Mouse (Mus musculus) limb, embryonic 13.5 days (tissue): Measurements from ENCODE around the gene C130026I21Rik. TPM values are rescaled to one million over a fixed set of nuclear protein-coding genes. Genes with fewer than 3 reads are reported as not detected.
"Not testable (repeated sequence)": the region's sequence is repeated elsewhere in the genome, so short reads cannot be mapped to it uniquely, and the experiment has no call there.

Experiments used
- ATAC-seq: fragments of 200-750 bp; cut with Nextera tagmentation; 2 replicates; pipeline ENCODE4 v1.8.0; 2017; ENCODE audit warnings: low read depth, moderate number of reproducible peaks, moderate TSS enrichment; ENCODE audit not compliant: low FRiP score
- H3K27ac ChIP-seq: fragments of 300-500 bp; sonication (generic); 2 replicates; pipeline ENCODE4 v1.5.1; 2015; ENCODE audit warnings: inconsistent platforms, mild to moderate bottlenecking, moderate library complexity
- H3K27me3 ChIP-seq: fragments of 300-500 bp; sonication (generic); 2 replicates; pipeline ENCODE4 v1.6.1; 2015; ENCODE audit warnings: mild to moderate bottlenecking, inconsistent platforms
- H3K36me3 ChIP-seq: fragments of 300-500 bp; sonication (generic); 2 replicates; pipeline ENCODE4 v1.6.1; 2015; ENCODE audit warnings: inconsistent platforms, mild to moderate bottlenecking, moderate library complexity
- H3K4me1 ChIP-seq: fragments of 300-500 bp; sonication (generic); 2 replicates; pipeline ENCODE4 v1.6.1; 2015; ENCODE audit warnings: inconsistent platforms
- H3K4me2 ChIP-seq: fragments of 300-500 bp; sonication (generic); replicated peaks from 2 replicates; pipeline ENCODE4 v1.6.1; 2015; ENCODE audit warnings: inconsistent platforms, mild to moderate bottlenecking, moderate library complexity
- H3K4me3 ChIP-seq: fragments of 300-500 bp; sonication (generic); 2 replicates; pipeline ENCODE4 v1.5.1; 2015; ENCODE audit warnings: moderate library complexity, mild to moderate bottlenecking, inconsistent platforms
- H3K9ac ChIP-seq: fragments of 300-500 bp; sonication (generic); 2 replicates; pipeline ENCODE4 v1.6.1; 2015; ENCODE audit warnings: mild to moderate bottlenecking, inconsistent platforms
- H3K9me3 ChIP-seq: fragments of 300-500 bp; sonication (generic); 2 replicates; pipeline ENCODE4 v1.6.1; 2016; ENCODE audit warnings: inconsistent platforms
- WGBS: fragments of 180-500 bp; shearing (Covaris S2); methylation state at CpG from one replicate; pipeline ENCODE4 v1.1.7; 2015; 5-methylcytosine and 5-hydroxymethylcytosine counted together
- polyA plus RNA-seq: library from polyadenylated mRNA; unstranded; fragments of >200 nt; fragmentation: Nextera tagmentation; extraction: Ambion mirVana; gene quantifications from 2 replicates; pipeline ENCODE4 v1.2.1, GENCODE M21; 2015

The C130026I21Rik gene
- polyA plus RNA-seq, 1 experiment from 2014 or later, result not detected

- H3K4me2 ChIP-seq, H3K4me1 ChIP-seq, ATAC-seq, H3K27ac ChIP-seq, H3K4me3 ChIP-seq, H3K9ac ChIP-seq, H3K36me3 ChIP-seq, H3K27me3 ChIP-seq, H3K9me3 ChIP-seq: not testable (repeated sequence)
- WGBS, result 40% methylated on average over 1 of the region's 3 CpGs
Measured at GRCm38 (mm10) chr1:85092169-85092568, 178.2 kb downstream of the C130026I21Rik start.

- not testable (repeated sequence) for H3K4me2 ChIP-seq, H3K9ac ChIP-seq, H3K27me3 ChIP-seq, H3K36me3 ChIP-seq, H3K4me1 ChIP-seq, H3K27ac ChIP-seq, H3K9me3 ChIP-seq, ATAC-seq, H3K4me3 ChIP-seq
- WGBS, result 50% methylated on average over 1 of the region's 1 CpGs
Measured at GRCm38 (mm10) chr1:85086211-85086610, 184.2 kb downstream of the C130026I21Rik start.

GRCm38 (mm10) chr1:85084803-85085202 lies 185.6 kb downstream of the C130026I21Rik start:
- not testable (repeated sequence) for ATAC-seq, H3K4me2 ChIP-seq, H3K9ac ChIP-seq, H3K27me3 ChIP-seq, H3K36me3 ChIP-seq, H3K27ac ChIP-seq, H3K4me3 ChIP-seq, H3K9me3 ChIP-seq, H3K4me1 ChIP-seq
- WGBS, result 54% methylated on average over 3 of the region's 3 CpGs

GRCm38 (mm10) chr1:85073099-85073498 lies 197.3 kb downstream of the C130026I21Rik start:
- H3K9me3 ChIP-seq, H3K27ac ChIP-seq, H3K4me1 ChIP-seq, H3K4me3 ChIP-seq, H3K27me3 ChIP-seq, ATAC-seq, H3K4me2 ChIP-seq, H3K9ac ChIP-seq, H3K36me3 ChIP-seq: not testable (repeated sequence)
- WGBS, result 63% methylated on average over 3 of the region's 3 CpGs

- not testable (repeated sequence) for H3K27ac ChIP-seq, H3K9ac ChIP-seq, H3K9me3 ChIP-seq, ATAC-seq, H3K4me2 ChIP-seq, H3K4me1 ChIP-seq, H3K36me3 ChIP-seq, H3K27me3 ChIP-seq, H3K4me3 ChIP-seq
- WGBS, result 66% methylated on average over 3 of the region's 3 CpGs
Measured at GRCm38 (mm10) chr1:85071690-85072089, 198.7 kb downstream of the C130026I21Rik start.

GRCm38 (mm10) chr1:85035801-85036200 lies 234.6 kb downstream of the C130026I21Rik start:
- ATAC-seq, result not testable (repeated sequence)
- WGBS, result 78% methylated on average over 6 of the region's 6 CpGs

GRCm38 (mm10) chr1:85034394-85034793 lies 236.0 kb downstream of the C130026I21Rik start:
- not testable (repeated sequence) for H3K27me3 ChIP-seq, H3K9me3 ChIP-seq, H3K27ac ChIP-seq, H3K4me2 ChIP-seq, H3K4me1 ChIP-seq, ATAC-seq, H3K9ac ChIP-seq, H3K36me3 ChIP-seq, H3K4me3 ChIP-seq
- WGBS, result 81% methylated on average over 3 of the region's 4 CpGs

More at GRCm38 (mm10) chr1:85035801-85036200, 234.6 kb downstream of the C130026I21Rik start:
- H3K27ac ChIP-seq, H3K4me3 ChIP-seq, H3K36me3 ChIP-seq, H3K9me3 ChIP-seq, H3K27me3 ChIP-seq, H3K9ac ChIP-seq, H3K4me2 ChIP-seq, H3K4me1 ChIP-seq: not testable (repeated sequence)

- H3K9me3 ChIP-seq, ATAC-seq, H3K4me1 ChIP-seq, H3K36me3 ChIP-seq, H3K4me3 ChIP-seq, H3K27me3 ChIP-seq, H3K27ac ChIP-seq, H3K9ac ChIP-seq, H3K4me2 ChIP-seq: not testable (repeated sequence)
- WGBS, result 96% methylated on average over 5 of the region's 6 CpGs
Measured at GRCm38 (mm10) chr1:85033616-85034015, 236.8 kb downstream of the C130026I21Rik start.

GRCm38 (mm10) chr1:85030211-85030610 lies 240.2 kb downstream of the C130026I21Rik start:
- H3K4me2 ChIP-seq, H3K9ac ChIP-seq, ATAC-seq, H3K36me3 ChIP-seq, H3K9me3 ChIP-seq, H3K27me3 ChIP-seq, H3K4me3 ChIP-seq, H3K27ac ChIP-seq, H3K4me1 ChIP-seq: not testable (repeated sequence)
- 58% methylated on average over 13 of the region's 14 CpGs for WGBS

GRCm38 (mm10) chr1:85011933-85012332 lies 258.4 kb downstream of the C130026I21Rik start:
- not testable (repeated sequence) for H3K4me2 ChIP-seq, H3K27ac ChIP-seq, H3K9me3 ChIP-seq, H3K4me3 ChIP-seq, ATAC-seq, H3K36me3 ChIP-seq, H3K27me3 ChIP-seq, H3K9ac ChIP-seq, H3K4me1 ChIP-seq
- 91% methylated on average over 13 of the region's 13 CpGs for WGBS

- not testable (repeated sequence) for H3K27me3 ChIP-seq, H3K4me1 ChIP-seq, H3K4me3 ChIP-seq, H3K36me3 ChIP-seq, H3K27ac ChIP-seq, H3K4me2 ChIP-seq, ATAC-seq, H3K9me3 ChIP-seq, H3K9ac ChIP-seq
- 98% methylated on average over 3 of the region's 3 CpGs for WGBS
Measured at GRCm38 (mm10) chr1:85010947-85011346, 259.4 kb downstream of the C130026I21Rik start.

GRCm38 (mm10) chr1:85007737-85008136 lies 262.6 kb downstream of the C130026I21Rik start:
- not testable (repeated sequence) for ATAC-seq, H3K9ac ChIP-seq, H3K9me3 ChIP-seq, H3K4me2 ChIP-seq, H3K27me3 ChIP-seq, H3K4me1 ChIP-seq, H3K4me3 ChIP-seq, H3K36me3 ChIP-seq, H3K27ac ChIP-seq
- WGBS, result 62% methylated on average over 1 of the region's 1 CpGs

GRCm38 (mm10) chr1:84999241-84999640 lies 271.1 kb downstream of the C130026I21Rik start:
- not testable (repeated sequence) for ATAC-seq, H3K27ac ChIP-seq, H3K4me1 ChIP-seq, H3K4me2 ChIP-seq, H3K4me3 ChIP-seq, H3K36me3 ChIP-seq, H3K27me3 ChIP-seq, H3K9me3 ChIP-seq, H3K9ac ChIP-seq
- WGBS, result 95% methylated on average over 7 of the region's 12 CpGs
